ENCODE assay signal across 18 mouse cellular contexts in the genomic region with DNA sequence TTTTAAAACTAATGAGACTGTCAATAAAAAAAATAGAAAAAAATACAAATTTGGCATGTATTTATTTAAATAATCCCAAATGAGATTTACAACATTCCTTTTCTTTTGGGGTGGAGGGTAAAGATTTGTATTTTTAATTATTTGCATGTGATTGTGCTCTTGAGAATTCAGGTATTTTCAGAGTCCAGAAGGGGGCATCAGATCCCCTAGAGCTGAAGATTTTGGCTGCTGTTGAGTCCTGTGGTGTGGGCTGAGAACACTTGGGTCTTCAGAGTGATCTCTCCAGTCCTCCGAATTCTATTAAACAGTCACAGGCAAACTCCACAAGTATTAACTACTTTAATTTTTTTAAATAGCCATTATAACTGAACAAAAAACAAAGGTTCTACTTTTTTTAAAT. TPM values are rescaled to one million over a fixed set of nuclear protein-coding genes. Genes with fewer than 3 reads are reported as not detected.
DNase-seq lines count a peak whose midpoint lies in the region; ATAC-seq and TF ChIP-seq lines count a peak whose summit lies in the region.
"Had no signal": no experiment of that assay in that cellular context is flagged by ENCODE, and none has a peak within 500 bp of the region (broad histone marks: within the 10 kb centered on the region; RNA-seq: fewer than 3 reads in every experiment).

No protein-coding gene starts in this region.

- no peak for DNase-seq in liver, embryonic 14.5 days (ENCODE audit: low read depth in 3 of 3, low spot score in 3 of 3)
- DNase-seq in B cell, adult 2 months, result peak; percentile 42 to 49
- no peak for DNase-seq in layer of hippocampus, postnatal 10 days (ENCODE audit: low spot score in 2 of 2)
- DNase-seq in urinary bladder, postnatal 4 days (ENCODE audit: low spot score in 2 of 2), result no peak
- no peak for DNase-seq in adrenal gland, postnatal 10 days
- DNase-seq: cerebellum, adult 18-20 months; kidney, adult 11 months; kidney, postnatal 4 days; lung, adult 18-20 months; midbrain, embryonic 14.5 days; thymus, postnatal 36 days had no signal

- H3K27ac ChIP-seq in liver, embryonic 14.5 days, result no peak overlapping the region
- H3K27ac ChIP-seq in liver, embryonic 12.5 days, result no peak overlapping the region
- H3K27ac ChIP-seq: embryonic facial prominence, embryonic 13.5 days; heart, embryonic 13.5 days; limb, embryonic 12.5 days; macrophage had no signal

- H3K9me3 ChIP-seq in liver, embryonic 14.5 days (ENCODE audit: control insufficient read depth, low read length), result no peaks in the 10 kb centered on the region
- H3K9me3 ChIP-seq in liver, embryonic 12.5 days (replicated peaks), result no peaks in the 10 kb centered on the region
- H3K9me3 ChIP-seq in E14TG2a.4 (ENCODE audit: low read length), result no peaks in the 10 kb centered on the region
- H3K9me3 ChIP-seq: embryonic facial prominence, embryonic 13.5 days; heart, embryonic 13.5 days; limb, embryonic 12.5 days had no signal

- H3K9ac ChIP-seq in liver, embryonic 14.5 days (replicated peaks), result no peak overlapping the region
- no peak overlapping the region for H3K9ac ChIP-seq in liver, embryonic 12.5 days
- H3K9ac ChIP-seq: embryonic facial prominence, embryonic 13.5 days; heart, embryonic 13.5 days; limb, embryonic 12.5 days had no signal

- TF ChIP-seq CTCF in liver, embryonic 14.5 days (IDR thresholded peaks at IDR 0.05; ENCODE audit: low read depth), result peak; percentile 31; the same call in 1 of the 2 replicates
- TF ChIP-seq CTCF in E14TG2a.4 (conservative IDR thresholded peaks at IDR 0.05; ENCODE audit: low read length), result peak; percentile 18; the same call in 1 of the 2 replicates

- no peaks in the 10 kb centered on the region for H3K27me3 ChIP-seq in liver, embryonic 14.5 days (ENCODE audit: control insufficient read depth, insufficient read depth, low read length)
- H3K27me3 ChIP-seq in liver, embryonic 12.5 days (replicated peaks), result no peaks in the 10 kb centered on the region
- H3K27me3 ChIP-seq in E14TG2a.4 (ENCODE audit: insufficient read depth, low read length), result no peaks in the 10 kb centered on the region
- H3K27me3 ChIP-seq: embryonic facial prominence, embryonic 13.5 days; heart, embryonic 13.5 days; limb, embryonic 12.5 days had no signal

- no peak overlapping the region for H3K4me2 ChIP-seq in liver, embryonic 14.5 days (ENCODE audit: low read depth)
- H3K4me2 ChIP-seq in liver, embryonic 12.5 days, result no peak overlapping the region
- H3K4me2 ChIP-seq: embryonic facial prominence, embryonic 13.5 days; heart, embryonic 13.5 days; limb, embryonic 12.5 days had no signal

- H3K36me3 ChIP-seq in liver, embryonic 14.5 days (replicated peaks; ENCODE audit: control insufficient read depth, insufficient read depth, low read depth), result no peaks in the 10 kb centered on the region
- H3K36me3 ChIP-seq in liver, embryonic 12.5 days, result peaks cover 3% of the 10 kb centered on the region; the same call in 1 of the 2 replicates
- H3K36me3 ChIP-seq in E14TG2a.4 (ENCODE audit: insufficient read depth, low read length), result no peaks in the 10 kb centered on the region
- H3K36me3 ChIP-seq: embryonic facial prominence, embryonic 13.5 days had no signal

- H3K4me3 ChIP-seq in liver, embryonic 14.5 days (ENCODE audit: insufficient read depth in 1 of 2, low read depth in 2 of 2, low read length in 2 of 2), result no peak overlapping the region
- H3K4me3 ChIP-seq in liver, embryonic 12.5 days, result no peak overlapping the region
- H3K4me3 ChIP-seq in E14TG2a.4 (replicated peaks; ENCODE audit: low read length), result no peak overlapping the region
- H3K4me3 ChIP-seq: embryonic facial prominence, embryonic 13.5 days; heart, embryonic 13.5 days; limb, embryonic 12.5 days had no signal

- no peak for TF ChIP-seq EP300 in liver, embryonic 14.5 days (IDR thresholded peaks at IDR 0.05; ENCODE audit: low read depth)

- no peak for ATAC-seq in liver, embryonic 14.5 days (ENCODE audit: insufficient read depth)
- no peak for ATAC-seq in liver, embryonic 12.5 days
- ATAC-seq in common myeloid progenitor, adult 5-6 weeks (replicated peaks; ENCODE audit: low read depth, poor library complexity, severe bottlenecking), result 0 out of 2 replicates have a peak, but pooled peaks have one; percentile 25

- peaks cover 0 to 7% of the 10 kb centered on the region in 2 experiments; a peak in 2 of 4 replicates for H3K4me1 ChIP-seq in liver, embryonic 14.5 days (replicated peaks; ENCODE audit: control insufficient read depth in 2 of 2, insufficient read depth in 2 of 2, low read length in 1 of 2)
- peaks cover 21% of the 10 kb centered on the region for H3K4me1 ChIP-seq in liver, embryonic 12.5 days
- no peaks in the 10 kb centered on the region for H3K4me1 ChIP-seq in E14TG2a.4 (replicated peaks; ENCODE audit: low read depth, low read length)

- 70% methylated on average over 1 of the region's 1 CpGs for WGBS in liver, embryonic 14.5 days (ENCODE audit: insufficient replicate concordance)
- 58% methylated on average over 1 of the region's 1 CpGs for WGBS in liver, embryonic 12.5 days (ENCODE audit: insufficient replicate concordance)

RNA-seq across cellular contexts. Expression of a gene that starts 9.7 kb away (rescaled TPM):
- 3.6 and 6.7 TPM in 2 replicates for polyA plus RNA-seq in liver, embryonic 14.5 days (2012; rRNA removed)
- 14.8 TPM in 2 replicates for polyA plus RNA-seq in liver, embryonic 14.5 days (2014; fragmentation: Nextera tagmentation; extraction: Ambion mirVana)
- 20.3 and 21.3 TPM in 2 replicates for polyA plus RNA-seq in liver, embryonic 12.5 days (2016; fragmentation: Nextera tagmentation; extraction: Ambion mirVana)
- 54.7 and 81.8 TPM in 2 replicates for total RNA-seq in common myeloid progenitor, adult 5-6 weeks (2017)
- 10 to 100 TPM; 46.9 to 47.4 TPM for total RNA-seq in layer of hippocampus, postnatal 10 days (2021)
- total RNA-seq in adrenal gland, postnatal 10 days (2021), result 10 to 100 TPM; 35.3 to 48.5 TPM

Comparison
In these comparisons a context has a peak if more than half of its experiments do, and no peak if none do; other contexts are left out.
1. DNase-seq: peak in B cell, adult 2 months (2 of 2); none in liver, embryonic 14.5 days (0 of 3), layer of hippocampus, postnatal 10 days (0 of 2), urinary bladder, postnatal 4 days (0 of 2) and adrenal gland, postnatal 10 days (single experiment).